Mouse (Mus musculus) forebrain, postnatal 0 days (tissue): ENCODE measurements around the gene Nubpl. TPM values are rescaled to one million over a fixed set of nuclear protein-coding genes. Genes with fewer than 3 reads are reported as not detected.

Experiments
- ATAC-seq: fragments of 200-750 bp; cut with Nextera tagmentation; 2 replicates; pipeline ENCODE4 v1.8.0; 2017; ENCODE audit warnings: mild to moderate bottlenecking, moderate library complexity
- DNase-seq: peaks from one replicate; pipeline ENCODE4 v3.0.0-alpha.2; 2015
- H3K27ac ChIP-seq: fragments of 300-500 bp; sonication (generic); 2 replicates; pipeline ENCODE4 v1.5.1; 2014; ENCODE audit warnings: low read depth, mild to moderate bottlenecking, antibody characterized with exemption, low read length, moderate library complexity, mixed read lengths
- H3K27me3 ChIP-seq: fragments of 300-500 bp; sonication (generic); 2 replicates; pipeline ENCODE4 v1.6.1; 2014; ENCODE audit warnings: mild to moderate bottlenecking, low read length, mixed read lengths; ENCODE audit not compliant: insufficient read depth
- H3K36me3 ChIP-seq: fragments of 300-500 bp; sonication (generic); 2 replicates; pipeline ENCODE4 v1.6.1; 2014; ENCODE audit warnings: mild to moderate bottlenecking, moderate library complexity; ENCODE audit not compliant: insufficient read depth
- H3K4me1 ChIP-seq: fragments of 300-500 bp; sonication (generic); 2 replicates; pipeline ENCODE4 v1.6.1; 2014; ENCODE audit warnings: antibody characterized with exemption; ENCODE audit not compliant: insufficient read depth
- H3K4me2 ChIP-seq: fragments of 300-500 bp; sonication (generic); 2 replicates; pipeline ENCODE4 v1.6.1; 2014; ENCODE audit warnings: low read depth, mild to moderate bottlenecking, moderate library complexity
- H3K4me3 ChIP-seq: fragments of 300-500 bp; sonication (generic); 2 replicates; pipeline ENCODE4 v1.5.1; 2014; ENCODE audit warnings: low read depth, low read length, mixed read lengths
- H3K9ac ChIP-seq: fragments of 300-500 bp; sonication (generic); 2 replicates; pipeline ENCODE4 v1.6.1; 2014; ENCODE audit warnings: mild to moderate bottlenecking
- H3K9me3 ChIP-seq: fragments of 300-500 bp; sonication (generic); 2 replicates; pipeline ENCODE4 v1.6.1; 2016; ENCODE audit warnings: low read length
- CTCF ChIP-seq: sonication (generic); IDR thresholded peaks from 2 replicates; pipeline ENCODE4 v1.5.1; 2016; ENCODE audit warnings: antibody characterized with exemption, control low read depth, low read depth
- WGBS: fragments of 180-500 bp; shearing (Covaris S2); extraction: QIAGEN DNeasy Blood & Tissue Kit; methylation state at CpG from one replicate; pipeline ENCODE4 v1.1.7; 2014; 5-methylcytosine and 5-hydroxymethylcytosine counted together
- polyA plus RNA-seq: library from polyadenylated mRNA; unstranded; fragments of >200 nt; fragmentation: Nextera tagmentation; extraction: Ambion mirVana; gene quantifications from 2 replicates; pipeline ENCODE4 v1.2.1, GENCODE M21; 2015
- total RNA-seq: library from RNA; depleted of rRNA; stranded (reverse); fragments of >200 nt; gene quantifications from 2 replicates; pipeline ENCODE4 v1.2.3, GENCODE M21; 2014; rRNA removed

Nubpl gene
- total and polyA plus RNA-seq, 2 experiments from 2014 or later: 5.9 to 7.6 TPM

GRCm38 (mm10) chr12:52346611-52347010 is 249.1 kb downstream of the Nubpl start:
- Histone ChIP-seq H3K27me3 (no peaks in the 10 kb centered on the region), H3K4me1 (no peaks in the 10 kb centered on the region), H3K27ac (no peak overlapping the region), H3K9ac (no peak overlapping the region), H3K9me3 (no peaks in the 10 kb centered on the region), H3K4me2 (no peak overlapping the region), H3K36me3 (no peaks in the 10 kb centered on the region), H3K4me3 (no peak overlapping the region)
- WGBS: 21% methylated on average over 5 of the region's 5 CpGs
- ATAC-seq: peak; percentile 55
- no peak for DNase-seq
- no peak for TF ChIP-seq CTCF

- Histone ChIP-seq H3K36me3 (no peaks in the 10 kb centered on the region), H3K4me3 (no peak overlapping the region), H3K9me3 (no peaks in the 10 kb centered on the region), H3K4me2 (no peak overlapping the region), H3K27me3 (no peaks in the 10 kb centered on the region), H3K9ac (no peak overlapping the region), H3K4me1 (no peaks in the 10 kb centered on the region), H3K27ac (no peak overlapping the region)
- ATAC-seq (no peak), DNase-seq (no peak)
- no peak for TF ChIP-seq CTCF
- WGBS: 52% methylated on average over 3 of the region's 3 CpGs
Observed at GRCm38 (mm10) chr12:52350276-52350675, 252.7 kb downstream of the Nubpl start.

- 83% methylated on average over 10 of the region's 10 CpGs for WGBS
- H3K4me3 ChIP-seq: no peak overlapping the region
- H3K27ac ChIP-seq: no peak overlapping the region
- H3K4me1 ChIP-seq: no peaks in the 10 kb centered on the region
- ATAC-seq (no peak), DNase-seq (no peak)
- H3K36me3 ChIP-seq: no peaks in the 10 kb centered on the region
- H3K9ac ChIP-seq: no peak overlapping the region
- no peaks in the 10 kb centered on the region for H3K9me3 ChIP-seq
- TF ChIP-seq CTCF: no peak
- no peak overlapping the region for H3K4me2 ChIP-seq
- no peaks in the 10 kb centered on the region for H3K27me3 ChIP-seq
Observed at GRCm38 (mm10) chr12:52359484-52359883, 261.9 kb downstream of the Nubpl start.

- no peak overlapping the region for H3K4me2 ChIP-seq
- no peaks in the 10 kb centered on the region for H3K27me3 ChIP-seq
- no peak overlapping the region for H3K4me3 ChIP-seq
- ATAC-seq (peak; percentile 29; the same call in 1 of the 2 replicates), DNase-seq (peak; percentile 26)
- no peak for TF ChIP-seq CTCF
- H3K4me1 ChIP-seq: no peaks in the 10 kb centered on the region
- 38% methylated on average over 3 of the region's 3 CpGs for WGBS
- H3K36me3 ChIP-seq: no peaks in the 10 kb centered on the region
- no peak overlapping the region for H3K27ac ChIP-seq
- H3K9ac ChIP-seq: no peak overlapping the region
- no peaks in the 10 kb centered on the region for H3K9me3 ChIP-seq
Observed at GRCm38 (mm10) chr12:52360136-52360535, 262.6 kb downstream of the Nubpl start.

DNA sequence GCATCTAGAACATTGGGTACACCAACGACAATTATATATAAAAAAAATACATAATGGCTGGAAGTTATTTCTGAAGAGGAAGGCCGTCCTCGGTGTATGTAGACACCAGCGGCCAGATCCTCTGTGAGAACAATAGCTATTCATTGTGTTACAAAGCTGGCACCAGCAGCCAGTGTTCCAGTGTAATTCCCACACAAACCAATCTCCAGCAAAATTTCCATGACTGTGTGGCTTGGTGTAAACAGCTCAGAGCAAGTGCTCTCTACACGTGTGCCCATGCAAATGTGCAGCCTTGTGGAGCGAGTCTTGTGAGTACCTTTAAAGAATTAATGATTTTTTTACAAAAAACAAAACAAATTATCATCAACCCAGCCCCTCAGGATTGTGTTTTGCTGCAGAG is 263.7 kb downstream of the Nubpl start:
- DNase-seq (no peak), ATAC-seq (no peak)
- no peak overlapping the region for H3K4me2 ChIP-seq
- no peak for TF ChIP-seq CTCF
- no peaks in the 10 kb centered on the region for H3K27me3 ChIP-seq
- H3K4me3 ChIP-seq: no peak overlapping the region
- H3K9ac ChIP-seq: no peak overlapping the region
- no peaks in the 10 kb centered on the region for H3K4me1 ChIP-seq
- 15% methylated on average over 6 of the region's 6 CpGs for WGBS
- no peaks in the 10 kb centered on the region for H3K9me3 ChIP-seq
- H3K36me3 ChIP-seq: no peaks in the 10 kb centered on the region
- H3K27ac ChIP-seq: no peak overlapping the region

Other genes with a start within 250 kb of the Nubpl start
- gene Heatr5a, start 126.4 kb upstream of the Nubpl start, total RNA-seq: 14.5 and 15.0 TPM in 2 replicates
- 1.3 and 2.0 TPM in 2 replicates for gene Heatr5a, start 126.4 kb upstream of the Nubpl start, polyA plus RNA-seq
- 16.3 and 17.9 TPM in 2 replicates for gene Dtd2, start 91.2 kb upstream of the Nubpl start, total RNA-seq
- gene Dtd2, start 91.2 kb upstream of the Nubpl start, polyA plus RNA-seq: 20.9 and 23.1 TPM in 2 replicates
- not detected in 2 replicates for gene Gpr33, start 69.7 kb upstream of the Nubpl start, total RNA-seq
- not detected in 2 replicates for gene Gpr33, start 69.7 kb upstream of the Nubpl start, polyA plus RNA-seq